Mouse (Mus musculus): ENCODE measurements around the gene Myof.

DNA sequence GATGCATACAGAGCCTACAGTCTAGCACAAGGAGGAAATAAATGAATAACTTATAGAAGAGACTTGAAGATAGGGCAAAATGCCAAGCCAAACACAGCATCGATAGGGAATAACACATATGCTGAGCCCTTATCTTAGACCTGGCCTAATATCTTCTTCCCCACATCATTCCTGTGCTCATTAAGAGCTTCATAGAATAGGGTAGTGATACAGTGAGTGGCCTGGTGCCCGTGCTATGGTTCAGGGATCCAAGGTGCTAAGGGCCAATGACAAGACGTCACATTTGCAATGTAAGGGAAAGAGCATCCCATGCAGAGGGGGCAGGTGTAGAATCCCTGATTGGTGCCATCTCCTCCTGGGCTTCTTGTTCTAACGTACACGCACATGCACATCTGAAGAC, 28.9 kb downstream of the Myof start:
- TF ChIP-seq GATA1 (IDR thresholded peaks at IDR 0.05; ENCODE audit: borderline replicate concordance, low read length) = no peak
- TF ChIP-seq CTCF (IDR thresholded peaks at IDR 0.05; ENCODE audit: low read depth, low read length) = no peak
